ENCODE assay signal across 24 mouse cellular contexts in genomic region chr10:22997571-22997970, GRCm38 (mm10).
DNase-seq lines count a peak whose midpoint lies in the region; ATAC-seq and TF ChIP-seq lines count a peak whose summit lies in the region.
"Had no signal": no experiment of that assay in that cellular context is flagged by ENCODE, and none has a peak within 500 bp of the region (broad histone marks: within the 10 kb centered on the region; RNA-seq: fewer than 3 reads in every experiment).

No protein-coding gene starts in this region.

- H3K27ac ChIP-seq in kidney, embryonic 14.5 days (ENCODE audit: low read depth, low read length): peak overlapping the region; percentile 51; the same call in 1 of the 2 replicates
- H3K27ac ChIP-seq in kidney, embryonic 16.5 days (ENCODE audit: low read length): peak overlapping the region; percentile 62; the same call in 1 of the 2 replicates
- H3K27ac ChIP-seq in kidney, adult 2 months (ENCODE audit: insufficient read depth, low read depth, low read length): no peak overlapping the region
- H3K27ac ChIP-seq: embryonic facial prominence, embryonic 10.5 days; embryonic facial prominence, embryonic 12.5 days; forebrain, embryonic 10.5 days; forebrain, embryonic 12.5 days had no signal

- WGBS in kidney, embryonic 14.5 days: 84% methylated on average over 5 of the region's 5 CpGs
- 80% methylated on average over 5 of the region's 5 CpGs for WGBS in kidney, embryonic 16.5 days
- WGBS in kidney, adult 2 months: 79% methylated on average over 5 of the region's 5 CpGs

- H3K36me3 ChIP-seq in kidney, embryonic 14.5 days (ENCODE audit: control insufficient read depth, insufficient read depth, low read length): no peaks in the 10 kb centered on the region
- H3K36me3 ChIP-seq in kidney, embryonic 16.5 days (ENCODE audit: insufficient read depth, low read length): no peaks in the 10 kb centered on the region
- H3K36me3 ChIP-seq in kidney, adult 2 months (ENCODE audit: control insufficient read depth, insufficient read depth, low read length): no peaks in the 10 kb centered on the region
- H3K36me3 ChIP-seq: embryonic facial prominence, embryonic 10.5 days; embryonic facial prominence, embryonic 12.5 days; forebrain, embryonic 10.5 days; forebrain, embryonic 12.5 days had no signal

- no peak for ATAC-seq in kidney, embryonic 14.5 days (ENCODE audit: low FRiP score, low TSS enrichment)
- ATAC-seq in kidney, embryonic 16.5 days (ENCODE audit: low FRiP score, low TSS enrichment): no peak
- ATAC-seq: activated CD4-positive, CD25-positive, alpha-beta regulatory T cell, adult 4 months; forebrain, embryonic 14.5 days; forebrain, embryonic 16.5 days; Patski had no signal

- H3K9me3 ChIP-seq in kidney, embryonic 14.5 days (ENCODE audit: control insufficient read depth, low read length): no peaks in the 10 kb centered on the region
- H3K9me3 ChIP-seq in kidney, embryonic 16.5 days (ENCODE audit: low read length): no peaks in the 10 kb centered on the region
- H3K9me3 ChIP-seq: embryonic facial prominence, embryonic 10.5 days; embryonic facial prominence, embryonic 12.5 days had no signal

- no peaks in the 10 kb centered on the region for H3K4me1 ChIP-seq in kidney, embryonic 14.5 days (ENCODE audit: control insufficient read depth, insufficient read depth, low read length)
- H3K4me1 ChIP-seq in kidney, embryonic 16.5 days (ENCODE audit: insufficient read depth, low read length): no peaks in the 10 kb centered on the region
- no peaks in the 10 kb centered on the region for H3K4me1 ChIP-seq in kidney, adult 2 months (ENCODE audit: control insufficient read depth, insufficient read depth, low read length)
- H3K4me1 ChIP-seq: embryonic facial prominence, embryonic 10.5 days; embryonic facial prominence, embryonic 12.5 days; forebrain, embryonic 10.5 days; forebrain, embryonic 12.5 days had no signal

- no peak overlapping the region for H3K9ac ChIP-seq in kidney, embryonic 14.5 days (ENCODE audit: low read depth, low read length)
- H3K9ac ChIP-seq in kidney, embryonic 16.5 days (replicated peaks; ENCODE audit: low read length): no peak overlapping the region
- H3K9ac ChIP-seq: embryonic facial prominence, embryonic 12.5 days; forebrain, embryonic 12.5 days had no signal

- TF ChIP-seq POLR2A in kidney, adult 2 months (IDR thresholded peaks at IDR 0.05; ENCODE audit: low read depth, low read length): no peak

- H3K4me2 ChIP-seq in kidney, embryonic 14.5 days (replicated peaks; ENCODE audit: low read depth, low read length): no peak overlapping the region
- H3K4me2 ChIP-seq in kidney, embryonic 16.5 days (replicated peaks; ENCODE audit: low read depth, low read length): no peak overlapping the region
- H3K4me2 ChIP-seq: embryonic facial prominence, embryonic 12.5 days; forebrain, embryonic 12.5 days had no signal

- TF ChIP-seq CTCF in kidney, adult 2 months (conservative IDR thresholded peaks at IDR 0.05; ENCODE audit: insufficient read depth, insufficient read length, low read depth, low read length): no peak

- no peak overlapping the region for H3K4me3 ChIP-seq in kidney, embryonic 14.5 days (ENCODE audit: low read length)
- H3K4me3 ChIP-seq in kidney, embryonic 16.5 days (ENCODE audit: low read length): no peak overlapping the region
- no peak overlapping the region for H3K4me3 ChIP-seq in kidney, adult 2 months (ENCODE audit: insufficient read depth, low read depth, low read length)
- H3K4me3 ChIP-seq: embryonic facial prominence, embryonic 10.5 days; embryonic facial prominence, embryonic 12.5 days; forebrain, embryonic 10.5 days; forebrain, embryonic 12.5 days had no signal

- H3K27me3 ChIP-seq in kidney, embryonic 14.5 days (ENCODE audit: control insufficient read depth, insufficient read depth, low read length): no peaks in the 10 kb centered on the region
- no peaks in the 10 kb centered on the region for H3K27me3 ChIP-seq in kidney, embryonic 16.5 days (ENCODE audit: insufficient read depth, low read length)
- no peaks in the 10 kb centered on the region for H3K27me3 ChIP-seq in kidney, adult 2 months (replicated peaks; ENCODE audit: control insufficient read depth, insufficient read depth, low read length)
- H3K27me3 ChIP-seq: embryonic facial prominence, embryonic 12.5 days; forebrain, embryonic 12.5 days had no signal

- DNase-seq in kidney, postnatal 14 days: no peak
- no peak for DNase-seq in kidney, adult 2 months
- peak; percentile 13 for DNase-seq in Muller cell, postnatal 12 days (ENCODE audit: inconsistent ontology term)
- DNase-seq in retina, embryonic 14.5 days (ENCODE audit: low spot score): peak; percentile 56
- no peak for DNase-seq in frontal cortex, postnatal 36 days (ENCODE audit: low spot score in 2 of 2)
- DNase-seq in liver: no peak
- DNase-seq: adrenal gland, adult 8-10 months; adrenal gland, postnatal 14 days; adrenal gland, postnatal 36 days; cerebellum, adult 11-12 months; cerebellum, adult 2 months; cerebellum, adult 9-10 months; cerebellum, postnatal 10 days; cerebellum, postnatal 25 days had no signal

Comparison
In these comparisons a context has a peak if more than half of its experiments do, and no peak if none do; other contexts are left out.
1. DNase-seq: peak in Muller cell, postnatal 12 days (single experiment) and retina, embryonic 14.5 days (single experiment); none in kidney, postnatal 14 days (single experiment), kidney, adult 2 months (single experiment), frontal cortex, postnatal 36 days (0 of 2) and liver (single experiment).